In genomic region chr16:20691617-20692016, GRCm38 (mm10) we compare ENCODE assay signal across 2 mouse cellular contexts.
TF ChIP-seq lines count a peak whose summit lies in the region.

No protein-coding gene starts in this region.

TF ChIP-seq in CH12.LX, 34 proteins besides CTCF, POLR2A, EP300 and RAD21:
- TF ChIP-seq USF1 (IDR thresholded peaks at IDR 0.05; ENCODE audit: low read depth, low read length) (no peak), ZNF384 (IDR thresholded peaks at IDR 0.05; ENCODE audit: low read depth, low read length) (peak; percentile 75)
TF ChIP-seq in CH12.LX: peak in this region for 1.

TF ChIP-seq in MEL, 35 proteins besides CTCF, POLR2A, EP300 and RAD21:
- no peak for TF ChIP-seq NRF1 (IDR thresholded peaks at IDR 0.05; ENCODE audit: insufficient read depth, low read depth, low read length, poor library complexity, severe bottlenecking)
- no peak for TF ChIP-seq RCOR1 (IDR thresholded peaks at IDR 0.05; ENCODE audit: low read depth, low read length)
- peak; percentile 59; the same call in 1 of the 2 replicates for TF ChIP-seq ZNF384 (IDR thresholded peaks at IDR 0.05; ENCODE audit: low read depth, low read length)
